Mouse (Mus musculus): ENCODE data around the gene Zfp426. TPM values are rescaled to one million over a fixed set of nuclear protein-coding genes. Genes with fewer than 3 reads are reported as not detected.

The Zfp426 gene
- polyA plus RNA-seq, 1 experiment from 2014 or later: 14.0 TPM

GRCm38 (mm10) chr9:20479396-20479795 is 13.2 kb downstream of the Zfp426 start:
- Histone ChIP-seq H3K9me3 (replicated peaks; ENCODE audit: control insufficient read depth, low read length) (no peaks in the 10 kb centered on the region), H3K9ac (ENCODE audit: low read length) (no peak overlapping the region), H3K27ac (ENCODE audit: low read length) (no peak overlapping the region), H3K4me3 (ENCODE audit: low read length) (no peak overlapping the region), H3K36me3 (ENCODE audit: control insufficient read depth, insufficient read depth) (peaks cover 25% of the 10 kb centered on the region), H3K27me3 (ENCODE audit: control insufficient read depth, insufficient read depth, low read length) (no peaks in the 10 kb centered on the region), H3K4me1 (ENCODE audit: control insufficient read depth, insufficient read depth, low read length) (no peaks in the 10 kb centered on the region), H3K4me2 (ENCODE audit: low read depth, low read length) (no peak overlapping the region)
- ATAC-seq (replicated peaks; ENCODE audit: extremely low read depth, insufficient read depth, low FRiP score): no peak
- WGBS: 90% methylated on average over 5 of the region's 5 CpGs

DNA sequence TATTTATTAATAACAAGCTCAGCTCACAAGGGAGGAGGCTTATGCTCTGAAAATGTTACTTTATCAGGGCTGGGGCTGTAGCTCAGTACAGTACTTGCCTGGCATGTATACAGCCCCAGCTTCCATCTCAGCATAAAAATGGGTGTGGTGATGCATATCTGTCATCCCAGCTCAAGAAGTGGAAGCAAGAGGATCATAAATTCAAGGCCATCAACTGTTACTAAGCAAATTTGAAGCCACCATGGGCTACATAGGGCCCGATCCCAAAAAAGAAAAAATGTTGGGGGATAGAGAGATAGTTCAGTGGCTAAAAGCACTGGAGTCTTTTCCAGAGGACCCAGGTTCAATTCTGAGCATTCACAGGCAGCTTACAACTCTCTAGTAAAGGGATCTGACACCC is 15.9 kb downstream of the Zfp426 start:
- no peaks in the 10 kb centered on the region for H3K4me1 ChIP-seq (ENCODE audit: control insufficient read depth, insufficient read depth, low read length)
- WGBS: 92% methylated on average over 1 of the region's 1 CpGs
- no peak for ATAC-seq (replicated peaks; ENCODE audit: extremely low read depth, insufficient read depth, low FRiP score)
- H3K4me3 ChIP-seq (ENCODE audit: low read length): no peak overlapping the region
- H3K9ac ChIP-seq (ENCODE audit: low read length): no peak overlapping the region
- H3K9me3 ChIP-seq (replicated peaks; ENCODE audit: control insufficient read depth, low read length): 0 out of 2 replicates have a peak, but pooled peaks cover 3% of the 10 kb centered on the region
- H3K36me3 ChIP-seq (ENCODE audit: control insufficient read depth, insufficient read depth): peaks cover 46% of the 10 kb centered on the region
- no peaks in the 10 kb centered on the region for H3K27me3 ChIP-seq (ENCODE audit: control insufficient read depth, insufficient read depth, low read length)
- H3K27ac ChIP-seq (ENCODE audit: low read length): no peak overlapping the region
- H3K4me2 ChIP-seq (ENCODE audit: low read depth, low read length): no peak overlapping the region

DNA sequence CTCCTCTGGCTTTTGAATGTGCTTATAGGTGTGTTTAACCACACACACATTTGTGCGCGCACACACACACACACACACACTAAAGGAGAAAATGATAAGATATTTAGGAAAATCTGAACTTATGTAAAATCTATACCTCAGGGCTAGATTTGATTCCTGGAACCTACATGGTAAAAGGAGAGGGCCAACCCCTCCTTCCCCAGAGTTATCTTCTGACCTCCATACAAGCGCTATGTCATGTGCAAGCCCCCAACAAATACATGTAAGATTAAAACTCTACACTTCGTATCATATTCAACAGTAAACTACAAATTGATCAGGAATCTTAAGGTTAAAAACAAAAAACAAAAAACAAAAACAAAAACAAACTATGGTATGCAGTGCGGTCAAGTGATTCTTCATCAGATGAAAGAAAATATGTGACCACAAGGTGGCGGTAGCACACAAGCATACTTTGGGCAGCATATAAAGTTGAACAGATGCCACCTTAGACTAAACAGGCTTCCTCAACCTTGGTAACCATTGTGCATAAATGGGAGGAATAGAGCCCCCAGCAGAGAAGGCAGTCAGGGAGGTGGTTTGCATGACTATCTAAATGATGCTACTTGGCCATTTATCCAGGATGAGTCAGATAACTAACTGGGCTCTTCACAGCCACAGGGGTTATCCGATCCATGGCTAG is 25.6 kb downstream of the Zfp426 start:
- no peak for ATAC-seq (replicated peaks; ENCODE audit: extremely low read depth, insufficient read depth, low FRiP score)
- peaks cover 34% of the 10 kb centered on the region for H3K36me3 ChIP-seq (ENCODE audit: control insufficient read depth, insufficient read depth)
- no peak overlapping the region for H3K9ac ChIP-seq (ENCODE audit: low read length)
- H3K4me3 ChIP-seq (ENCODE audit: low read length): no peak overlapping the region
- H3K4me2 ChIP-seq (ENCODE audit: low read depth, low read length): no peak overlapping the region
- H3K9me3 ChIP-seq (replicated peaks; ENCODE audit: control insufficient read depth, low read length): peaks cover 28% of the 10 kb centered on the region
- no peaks in the 10 kb centered on the region for H3K4me1 ChIP-seq (ENCODE audit: control insufficient read depth, insufficient read depth, low read length)
- no peak overlapping the region for H3K27ac ChIP-seq (ENCODE audit: low read length)
- H3K27me3 ChIP-seq (ENCODE audit: control insufficient read depth, insufficient read depth, low read length): no peaks in the 10 kb centered on the region
- WGBS: 51% methylated on average over 7 of the region's 7 CpGs

GRCm38 (mm10) chr9:20459377-20460317 is 32.9 kb downstream of the Zfp426 start, which contains the start of gene Zfp26:
TSS of gene Zfp26 (minus strand) at chr9:20460162.
- peak within 1 kb of the TSS; percentile 80 for H3K4me2 ChIP-seq (ENCODE audit: low read depth, low read length)
- peak within 1 kb of the TSS; percentile 83 for H3K9ac ChIP-seq (ENCODE audit: low read length)
- ATAC-seq (replicated peaks; ENCODE audit: extremely low read depth, insufficient read depth, low FRiP score): peak; percentile 87
- H3K36me3 ChIP-seq (ENCODE audit: control insufficient read depth, insufficient read depth): peaks cover 18% of the 10 kb centered on the region; the same call in 1 of the 2 replicates
- peaks cover 12% of the 10 kb centered on the region for H3K4me1 ChIP-seq (ENCODE audit: control insufficient read depth, insufficient read depth, low read length)
- H3K27ac ChIP-seq (ENCODE audit: low read length): peak within 1 kb of the TSS; percentile 82
- no peaks in the 10 kb centered on the region for H3K27me3 ChIP-seq (ENCODE audit: control insufficient read depth, insufficient read depth, low read length)
- no peaks in the 10 kb centered on the region for H3K9me3 ChIP-seq (replicated peaks; ENCODE audit: control insufficient read depth, low read length)
- WGBS: under 1% methylated on average over 48 of the region's 48 CpGs
- H3K4me3 ChIP-seq (ENCODE audit: low read length): peak within 1 kb of the TSS; percentile 65

DNA sequence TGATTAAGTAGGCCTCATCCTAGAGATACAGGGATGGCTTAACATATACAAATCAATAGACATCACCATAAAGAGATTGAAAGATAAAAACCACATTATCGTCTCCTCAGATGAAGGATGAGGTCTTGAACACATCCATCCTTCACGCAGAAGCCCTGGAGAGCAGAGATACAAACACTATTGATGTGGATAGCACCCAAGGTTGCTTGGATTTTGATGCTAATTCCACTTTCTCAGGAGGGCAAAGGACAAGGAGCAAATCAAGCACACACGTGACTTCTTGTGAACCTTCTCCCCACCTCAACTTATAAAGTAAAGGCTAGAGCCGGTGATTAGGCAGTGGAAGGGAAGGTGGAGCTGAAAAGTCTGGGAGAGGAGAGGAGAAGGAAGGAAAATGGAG is 38.9 kb downstream of the Zfp426 start:
- peaks cover 28% of the 10 kb centered on the region; the same call in 1 of the 2 replicates for H3K36me3 ChIP-seq (ENCODE audit: control insufficient read depth, insufficient read depth)
- H3K4me3 ChIP-seq (ENCODE audit: low read length): no peak overlapping the region
- H3K4me1 ChIP-seq (ENCODE audit: control insufficient read depth, insufficient read depth, low read length): peaks cover 6% of the 10 kb centered on the region
- H3K9ac ChIP-seq (ENCODE audit: low read length): no peak overlapping the region
- H3K4me2 ChIP-seq (ENCODE audit: low read depth, low read length): no peak overlapping the region
- H3K9me3 ChIP-seq (replicated peaks; ENCODE audit: control insufficient read depth, low read length): peaks cover 2% of the 10 kb centered on the region
- WGBS: 89% methylated on average over 4 of the region's 4 CpGs
- H3K27ac ChIP-seq (ENCODE audit: low read length): no peak overlapping the region
- ATAC-seq (replicated peaks; ENCODE audit: extremely low read depth, insufficient read depth, low FRiP score): no peak
- no peaks in the 10 kb centered on the region for H3K27me3 ChIP-seq (ENCODE audit: control insufficient read depth, insufficient read depth, low read length)

- Histone ChIP-seq H3K4me2 (ENCODE audit: low read depth, low read length) (no peak overlapping the region), H3K36me3 (ENCODE audit: control insufficient read depth, insufficient read depth) (peaks cover 18% of the 10 kb centered on the region; the same call in 1 of the 2 replicates), H3K27ac (ENCODE audit: low read length) (no peak overlapping the region), H3K4me1 (ENCODE audit: control insufficient read depth, insufficient read depth, low read length) (peaks cover 3% of the 10 kb centered on the region; the same call in 1 of the 2 replicates), H3K9ac (ENCODE audit: low read length) (no peak overlapping the region), H3K9me3 (replicated peaks; ENCODE audit: control insufficient read depth, low read length) (peaks cover 2% of the 10 kb centered on the region), H3K27me3 (ENCODE audit: control insufficient read depth, insufficient read depth, low read length) (no peaks in the 10 kb centered on the region), H3K4me3 (ENCODE audit: low read length) (no peak overlapping the region)
- WGBS: 92% methylated on average over 1 of the region's 1 CpGs
- ATAC-seq (replicated peaks; ENCODE audit: extremely low read depth, insufficient read depth, low FRiP score): no peak
Measured at GRCm38 (mm10) chr9:20451493-20451892, 41.1 kb downstream of the Zfp426 start.

GRCm38 (mm10) chr9:20443183-20443783 is 49.3 kb downstream of the Zfp426 start:
- WGBS: 90% methylated on average over 4 of the region's 4 CpGs
- Histone ChIP-seq H3K9me3 (replicated peaks; ENCODE audit: control insufficient read depth, low read length) (peaks cover 4% of the 10 kb centered on the region), H3K4me3 (ENCODE audit: low read length) (no peak overlapping the region), H3K9ac (ENCODE audit: low read length) (no peak overlapping the region), H3K27ac (ENCODE audit: low read length) (no peak overlapping the region), H3K4me1 (ENCODE audit: control insufficient read depth, insufficient read depth, low read length) (no peaks in the 10 kb centered on the region), H3K27me3 (ENCODE audit: control insufficient read depth, insufficient read depth, low read length) (no peaks in the 10 kb centered on the region), H3K36me3 (ENCODE audit: control insufficient read depth, insufficient read depth) (peaks cover 61% of the 10 kb centered on the region), H3K4me2 (ENCODE audit: low read depth, low read length) (no peak overlapping the region)
- ATAC-seq (replicated peaks; ENCODE audit: extremely low read depth, insufficient read depth, low FRiP score): no peak

DNA sequence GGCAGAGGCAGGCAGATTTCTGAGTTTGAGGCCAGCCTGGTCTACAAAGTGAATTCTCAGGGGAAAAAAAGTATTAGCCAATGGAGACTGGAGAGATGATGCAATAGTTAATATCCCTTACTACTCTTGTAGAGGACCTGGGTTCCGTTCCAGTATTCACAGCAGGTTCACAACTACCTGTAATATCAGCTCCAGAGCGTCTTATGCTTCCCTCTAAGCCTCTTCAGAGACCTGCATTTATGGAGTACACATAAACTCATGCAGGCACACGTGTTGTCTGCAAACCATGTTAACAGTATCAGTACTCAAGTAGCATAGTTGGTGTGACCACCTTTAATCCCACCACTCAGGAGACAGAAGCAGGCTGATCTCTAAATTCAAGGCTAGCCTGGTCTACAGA is 62.5 kb downstream of the Zfp426 start:
- Histone ChIP-seq H3K27me3 (ENCODE audit: control insufficient read depth, insufficient read depth, low read length) (no peaks in the 10 kb centered on the region), H3K9me3 (replicated peaks; ENCODE audit: control insufficient read depth, low read length) (no peaks in the 10 kb centered on the region), H3K4me2 (ENCODE audit: low read depth, low read length) (no peak overlapping the region), H3K4me3 (ENCODE audit: low read length) (no peak overlapping the region), H3K4me1 (ENCODE audit: control insufficient read depth, insufficient read depth, low read length) (no peaks in the 10 kb centered on the region), H3K36me3 (ENCODE audit: control insufficient read depth, insufficient read depth) (no peaks in the 10 kb centered on the region), H3K27ac (ENCODE audit: low read length) (no peak overlapping the region), H3K9ac (ENCODE audit: low read length) (no peak overlapping the region)
- 83% methylated on average over 3 of the region's 3 CpGs for WGBS
- no peak for ATAC-seq (replicated peaks; ENCODE audit: extremely low read depth, insufficient read depth, low FRiP score)

Data from heart, embryonic 16.5 days (tissue).